Mouse (Mus musculus) liver, postnatal 0 days (tissue): ENCODE results near the gene Elovl3.

ENCODE experiments used
- CTCF ChIP-seq: sonication (generic); IDR thresholded peaks from 2 replicates; pipeline ENCODE4 v1.5.1; 2016; ENCODE audit warnings: antibody characterized with exemption, low read depth
- EP300 ChIP-seq: IDR thresholded peaks from 2 replicates; pipeline ENCODE4 v1.6.1; 2016; ENCODE audit warnings: antibody characterized with exemption, low read depth, mild to moderate bottlenecking

GRCm38 (mm10) chr19:46086337-46086736 lies 45.4 kb upstream of the Elovl3 start:
- TF ChIP-seq CTCF (peak; percentile 86), EP300 (no peak)
